Mouse (Mus musculus): ENCODE results near the gene Sertad2.

- TF ChIP-seq GATA1 (IDR thresholded peaks at IDR 0.05; ENCODE audit: low read length) (no peak), TAL1 (IDR thresholded peaks at IDR 0.05; ENCODE audit: low read length) (no peak)
Observed at GRCm38 (mm10) chr11:20628216-20628615, 85.2 kb downstream of the Sertad2 start.
